Mouse (Mus musculus) right cerebral cortex, postnatal 10 days (tissue): Measurements from ENCODE around the gene Ppp6r1.
A peak's percentile ranks its signal among the peaks of the same experiment; 100 is the strongest.

Source experiments
- DNase-seq, 2 experiments: peaks; one replicate each; pipeline ENCODE4 v3.0.0; 2021; ENCODE audit warnings: low spot score in 2 of 2

Gene Ppp6r1

DNA sequence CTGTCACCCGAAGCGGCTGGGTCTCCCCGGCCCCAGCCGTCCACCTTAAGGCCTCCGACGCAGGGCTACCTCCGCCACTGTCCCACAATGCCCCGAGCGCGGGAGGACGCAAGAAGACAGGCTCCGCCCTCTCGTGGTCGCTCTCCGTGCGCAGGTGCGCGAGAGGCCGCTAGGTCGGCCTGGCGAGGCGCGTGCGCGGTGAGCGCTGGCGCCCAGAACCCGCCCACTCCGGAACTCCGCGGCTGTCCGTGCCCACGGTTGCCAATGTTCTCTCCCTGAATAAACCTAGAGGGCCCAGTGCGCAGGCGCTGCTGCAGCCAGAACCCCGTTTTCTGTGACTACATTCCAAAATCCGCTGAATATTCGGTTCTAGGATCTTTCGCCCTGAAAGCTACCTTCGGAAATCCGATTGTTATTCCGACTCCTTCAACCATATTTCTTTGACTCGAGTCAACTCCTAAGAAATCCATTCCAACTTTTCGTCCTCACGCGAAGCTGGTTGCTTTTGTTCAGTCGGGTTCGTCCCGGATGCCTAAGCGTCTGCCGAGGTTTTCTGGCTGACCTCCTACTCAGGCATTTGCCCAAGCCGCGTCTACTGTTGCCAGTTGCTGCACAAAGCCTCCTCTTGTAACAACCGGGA is at the start of gene Ppp6r1:
Gene Ppp6r1 (minus strand): TSS at position 108 of the 640 bp plus-strand sequence.
- DNase-seq: peak; percentile 98

DNA sequence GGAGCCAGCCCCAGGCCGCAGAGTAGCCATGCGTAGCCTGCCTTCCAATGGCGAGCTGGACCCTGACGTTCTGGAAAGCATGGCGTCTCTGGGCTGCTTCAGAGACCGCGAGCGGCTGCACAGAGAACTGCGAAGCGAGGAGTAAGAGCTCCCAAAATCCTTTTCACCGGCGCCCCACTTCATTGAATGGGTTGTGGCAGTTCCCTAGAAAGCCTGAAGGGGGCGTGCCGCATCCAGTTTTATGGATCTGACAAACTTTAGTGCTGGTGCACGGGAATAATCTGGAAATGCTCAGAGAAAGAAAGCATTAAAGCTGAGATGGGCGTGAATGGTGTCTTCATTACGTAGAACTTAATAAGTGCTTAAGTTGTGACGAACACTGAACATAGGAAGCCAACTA is 46.3 kb upstream of the Ppp6r1 start:
- peak in 1 of 2 experiments; percentile 57 for DNase-seq

DNA sequence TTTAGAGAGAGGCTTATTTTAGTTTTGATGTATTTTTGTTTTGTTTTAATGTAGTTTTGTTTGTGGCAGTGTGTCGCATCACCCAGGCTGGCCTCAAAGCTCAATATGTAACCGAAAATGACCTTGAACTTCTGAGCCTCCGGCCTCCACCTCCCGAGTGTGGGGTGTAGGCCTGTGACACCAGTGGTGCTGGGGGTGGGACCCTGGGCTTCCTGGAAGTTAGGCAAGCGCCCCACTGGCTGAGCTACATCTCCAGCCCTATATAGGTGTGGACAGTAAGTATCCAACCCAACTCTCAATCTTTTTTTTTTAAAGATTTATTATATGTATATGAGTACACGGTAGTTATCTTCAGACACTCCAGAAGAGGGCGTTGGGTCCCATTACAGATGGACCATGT is 44.4 kb upstream of the Ppp6r1 start:
- no peak for DNase-seq

DNA sequence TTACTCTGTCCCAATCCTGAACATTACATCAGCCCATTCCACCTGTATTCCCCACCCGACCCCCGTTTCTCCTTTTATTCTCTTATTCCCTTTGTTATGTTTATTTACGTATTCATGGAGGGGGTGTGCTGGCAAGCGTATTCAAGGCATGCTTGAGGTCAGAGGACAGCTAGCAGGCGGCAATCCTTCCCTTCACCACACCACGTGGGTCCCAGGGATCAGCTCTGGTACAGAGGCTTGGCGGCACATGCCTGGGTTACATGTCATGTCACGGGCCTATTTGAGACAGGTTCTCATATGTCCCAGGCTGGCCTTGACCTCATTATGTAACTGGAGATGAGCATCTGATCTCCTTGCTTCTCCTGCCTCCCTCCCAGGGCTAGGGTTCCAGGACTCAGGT is 43.5 kb upstream of the Ppp6r1 start:
- no peak for DNase-seq

DNA sequence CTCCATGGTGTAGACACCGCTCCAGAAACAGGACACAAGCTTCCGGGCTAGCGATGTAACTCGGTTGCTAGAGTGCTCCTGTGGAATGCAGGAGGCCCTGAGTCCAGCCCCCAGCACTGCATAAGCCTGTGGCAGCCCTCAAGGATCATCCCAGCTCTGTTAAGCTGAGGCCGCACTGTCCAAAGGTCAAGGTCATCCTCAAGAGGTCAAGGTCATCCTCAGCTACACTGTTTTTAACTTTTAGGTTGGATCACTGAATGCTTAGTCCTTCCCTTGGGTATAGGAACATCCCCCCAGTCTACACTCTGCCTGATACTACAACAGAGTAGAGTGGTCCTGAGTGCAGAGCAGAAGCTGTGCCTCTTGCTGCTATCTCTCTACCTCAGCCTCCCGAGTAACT is 34.2 kb upstream of the Ppp6r1 start:
- DNase-seq: no peak

DNA sequence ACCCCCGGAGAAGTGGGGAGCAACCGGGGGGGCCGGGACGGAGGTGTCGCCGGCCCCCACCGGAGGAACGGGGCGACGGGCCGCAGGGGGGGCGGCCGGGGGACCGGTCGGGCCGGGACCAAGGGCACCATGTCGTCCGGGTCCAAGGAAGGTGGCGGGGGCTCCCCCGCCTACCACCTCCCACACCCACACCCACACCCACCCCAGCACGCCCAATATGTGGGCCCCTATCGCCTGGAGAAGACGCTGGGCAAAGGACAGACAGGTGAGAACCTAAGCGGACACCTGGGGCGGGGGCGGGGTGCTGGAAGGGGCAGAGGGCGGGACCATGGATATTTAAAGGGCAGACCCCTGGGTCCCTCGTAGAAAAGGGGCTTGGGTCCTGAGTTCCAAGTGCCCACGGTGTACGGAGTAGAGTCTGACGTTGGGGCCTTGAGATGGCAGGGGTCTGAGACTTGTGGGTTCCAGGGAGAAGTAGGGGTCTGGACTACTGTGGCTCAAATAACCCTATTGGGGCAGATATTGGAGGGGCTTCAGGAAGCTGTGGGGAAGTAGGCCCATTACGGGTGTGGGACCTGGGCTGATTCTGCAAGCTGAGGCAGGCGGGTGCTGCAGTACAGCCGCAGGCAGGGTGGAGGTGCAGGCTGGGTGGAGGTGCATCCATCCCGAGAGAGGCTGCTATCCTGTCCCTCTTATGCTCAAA is 32.3 kb upstream of the Ppp6r1 start:
- DNase-seq: peak; percentile 52 to 55

DNA sequence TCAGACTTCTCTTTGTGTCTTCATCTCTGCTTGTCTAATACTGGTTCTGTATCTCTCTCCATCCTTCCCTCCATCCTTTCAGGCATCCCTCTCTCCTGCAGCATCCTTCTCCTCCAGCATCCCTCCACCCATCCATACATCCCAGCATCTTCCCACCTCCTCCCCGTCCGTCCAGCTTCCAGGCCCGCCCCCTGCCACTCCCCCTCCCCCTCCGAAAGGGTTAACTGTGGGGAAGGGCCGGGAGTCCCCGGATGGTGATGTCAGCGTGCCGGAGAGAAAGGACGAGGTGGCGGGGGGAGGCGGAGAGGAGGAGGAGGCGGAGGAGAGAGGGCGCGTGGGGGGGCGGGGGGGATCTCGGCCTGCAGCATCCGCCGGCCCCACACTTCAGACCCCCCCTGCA is 31.6 kb upstream of the Ppp6r1 start, which contains the start of gene Brsk1:
Gene Brsk1 (plus strand): TSS at position 218 of the 400 bp plus-strand sequence.
- peak; percentile 95 for DNase-seq

DNA sequence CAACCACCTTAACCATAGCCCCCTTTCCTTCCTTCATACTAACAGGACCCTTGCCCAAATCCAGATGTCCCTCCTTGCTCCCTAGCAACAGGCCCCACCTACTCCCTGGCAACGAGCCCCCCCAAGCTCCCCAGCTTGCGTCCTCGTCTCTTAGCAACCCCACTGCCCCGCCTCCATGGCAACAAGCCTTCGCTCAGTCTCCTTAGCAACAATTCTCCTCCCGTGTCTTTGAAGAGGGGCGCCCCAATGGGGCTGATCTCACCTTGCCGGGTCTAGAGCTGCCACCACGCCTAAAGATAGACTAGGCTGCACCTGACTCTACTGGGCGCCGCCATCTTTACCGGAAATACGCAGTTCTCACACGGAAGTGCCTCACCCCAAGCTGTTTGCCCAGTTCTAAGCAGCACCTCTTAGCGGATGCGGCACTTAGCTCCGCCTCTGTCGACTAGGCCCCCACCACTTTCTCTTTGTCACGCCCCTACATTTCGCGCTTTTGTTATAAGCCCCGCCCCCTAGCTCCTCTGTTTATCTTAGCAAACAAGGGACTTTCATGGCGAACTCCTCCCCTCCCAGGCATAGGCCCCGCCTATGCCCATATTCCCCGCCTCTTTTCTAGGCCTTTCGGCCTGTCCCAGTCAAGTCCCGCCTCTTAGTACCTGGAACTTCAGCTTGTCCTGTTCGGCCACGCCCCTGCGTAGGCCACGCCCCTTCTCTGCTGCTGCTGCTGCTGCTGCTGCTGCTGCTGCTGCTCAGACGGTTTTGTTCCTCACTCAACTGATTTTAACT is 26.0 kb upstream of the Ppp6r1 start, which contains the start of gene Hspbp1:
Gene Hspbp1 (minus strand): TSS at position 437 of the 786 bp plus-strand sequence.
- DNase-seq: peak; percentile 92 to 96

DNA sequence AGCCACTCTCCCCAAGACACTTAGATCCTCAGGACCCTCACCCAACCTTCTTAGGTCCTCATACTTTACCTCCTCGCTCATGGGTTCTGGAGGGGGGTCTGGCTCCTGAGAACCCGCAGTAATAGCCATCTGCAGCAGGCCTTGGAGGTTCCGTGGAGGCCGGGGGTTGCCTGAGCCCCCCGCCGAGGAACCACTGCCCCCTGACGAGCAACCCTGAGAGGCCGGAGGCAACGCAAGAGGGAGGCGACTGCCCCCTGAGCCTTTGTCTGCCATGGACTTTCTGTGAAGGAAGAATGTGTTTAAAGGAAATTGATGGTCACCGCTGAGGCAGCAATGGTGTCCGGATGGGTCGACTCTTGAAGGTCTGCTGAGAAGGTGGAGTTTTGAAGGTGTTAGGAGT is 25.4 kb upstream of the Ppp6r1 start:
- DNase-seq: peak in 1 of 2 experiments; percentile 37

DNA sequence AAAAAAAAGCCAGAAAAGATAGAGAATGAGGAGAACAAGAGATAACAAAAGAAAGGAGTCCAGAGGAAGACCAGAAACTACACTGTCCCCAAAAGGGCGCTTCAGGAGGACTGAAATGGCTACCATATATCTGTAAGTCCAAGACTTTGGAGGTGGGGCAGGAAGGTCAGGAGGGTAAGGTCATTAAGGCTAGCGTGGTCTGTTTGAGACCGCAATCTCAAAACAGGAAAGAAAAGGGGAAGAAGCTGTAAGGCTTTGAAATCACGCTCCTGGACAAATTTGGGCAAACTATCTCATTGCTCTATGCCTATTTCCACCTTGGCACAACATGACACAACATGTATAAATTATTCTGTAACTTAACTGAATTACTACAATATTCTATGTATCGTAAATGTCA is 24.5 kb upstream of the Ppp6r1 start:
- DNase-seq: no peak

DNA sequence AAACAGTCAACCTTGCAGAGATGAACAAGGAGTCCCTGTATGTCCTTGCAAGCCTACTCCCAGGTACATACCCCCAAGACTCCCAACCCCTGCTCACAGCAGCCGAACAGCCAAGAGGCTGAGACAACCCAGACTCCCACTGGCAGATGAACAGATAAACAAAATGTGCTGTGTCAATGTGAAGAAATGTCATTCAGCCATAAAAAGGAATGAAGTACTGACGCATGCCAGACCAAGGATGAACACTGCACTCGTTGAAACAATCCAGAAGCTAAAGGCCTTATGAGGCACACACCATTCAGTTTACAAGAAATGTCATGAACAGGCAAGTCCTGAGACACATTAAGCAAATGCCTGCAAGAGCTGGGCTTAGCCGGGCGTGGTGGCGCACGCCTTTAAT is 16.4 kb upstream of the Ppp6r1 start:
- DNase-seq: no peak

DNA sequence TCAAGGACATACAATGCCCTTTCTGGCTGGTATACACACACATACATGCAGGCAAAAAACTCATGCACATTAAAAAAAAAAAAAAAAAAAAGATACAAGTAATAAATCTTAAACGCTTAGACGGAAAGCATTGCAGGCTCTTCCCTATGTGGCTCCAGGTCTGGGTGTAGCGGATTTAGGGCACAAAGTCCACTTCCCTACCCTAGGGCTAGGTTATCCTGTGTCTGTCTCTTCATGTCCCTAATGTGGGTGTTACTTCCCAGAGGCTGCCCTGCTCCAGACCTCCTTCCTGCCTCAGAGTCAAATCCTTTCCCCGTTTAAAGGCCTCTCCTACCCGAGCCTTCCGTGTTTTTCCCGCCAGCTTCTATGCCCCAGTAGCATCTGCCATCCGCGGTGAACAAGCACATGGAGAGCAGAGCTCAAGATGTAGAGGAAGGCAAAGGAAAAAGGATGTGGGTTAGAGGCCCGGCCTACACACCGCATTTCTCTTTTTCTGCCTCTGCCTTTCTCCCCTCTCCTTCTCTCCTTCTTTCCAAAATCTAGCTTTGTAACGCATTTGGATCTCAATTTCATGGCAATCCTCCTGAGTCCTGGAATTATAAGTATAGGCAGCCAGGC is 15.4 kb upstream of the Ppp6r1 start:
- no peak for DNase-seq

DNA sequence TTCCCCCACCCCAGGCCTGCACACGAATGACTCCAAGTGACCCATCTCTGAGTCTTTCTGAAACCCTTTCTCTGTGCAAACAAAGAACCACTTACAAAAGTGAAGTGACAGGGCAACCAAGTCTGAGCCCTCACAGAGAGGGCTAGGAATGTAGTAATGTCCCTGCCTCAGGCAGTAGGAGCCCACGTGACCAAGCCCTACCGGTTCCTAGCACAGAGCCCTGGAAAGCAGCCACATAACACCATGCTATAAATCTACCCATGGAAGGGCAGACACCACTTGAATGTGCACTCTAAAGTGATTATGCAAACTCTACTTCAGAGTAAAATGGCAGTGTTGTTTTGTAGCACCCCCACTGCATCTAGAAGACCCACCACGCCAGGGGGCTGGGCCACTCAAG is 13.1 kb upstream of the Ppp6r1 start:
- DNase-seq: peak in 1 of 2 experiments; percentile 11

DNA sequence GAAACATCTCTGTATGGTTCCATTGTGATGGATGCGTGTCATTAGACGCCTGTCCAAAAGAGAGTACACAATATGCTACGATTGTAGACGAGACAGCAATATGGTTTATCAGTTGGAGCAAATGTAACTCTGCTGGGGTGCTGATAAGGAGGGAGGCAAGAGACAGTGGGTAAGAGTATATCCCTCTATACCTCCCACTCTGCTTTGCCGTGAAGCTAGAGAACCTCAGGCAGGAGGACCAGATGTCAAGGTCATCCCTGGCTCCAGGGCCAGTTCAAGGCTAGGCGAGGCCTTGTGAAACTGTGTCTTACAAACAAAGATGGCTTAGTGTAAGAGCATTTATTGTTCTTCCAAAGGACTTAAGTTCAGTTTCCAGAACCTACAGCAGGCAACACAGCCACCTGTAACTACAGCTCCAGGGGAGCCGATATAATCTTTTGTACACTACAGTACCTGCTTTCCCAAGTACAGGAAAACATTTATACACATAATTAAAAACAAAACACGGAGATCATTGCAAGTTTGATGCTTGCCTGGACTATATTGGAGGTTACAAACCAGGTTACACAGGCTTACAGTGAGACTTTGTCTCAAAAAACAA is 11.9 kb upstream of the Ppp6r1 start:
- DNase-seq: peak in 1 of 2 experiments; percentile 6

DNA sequence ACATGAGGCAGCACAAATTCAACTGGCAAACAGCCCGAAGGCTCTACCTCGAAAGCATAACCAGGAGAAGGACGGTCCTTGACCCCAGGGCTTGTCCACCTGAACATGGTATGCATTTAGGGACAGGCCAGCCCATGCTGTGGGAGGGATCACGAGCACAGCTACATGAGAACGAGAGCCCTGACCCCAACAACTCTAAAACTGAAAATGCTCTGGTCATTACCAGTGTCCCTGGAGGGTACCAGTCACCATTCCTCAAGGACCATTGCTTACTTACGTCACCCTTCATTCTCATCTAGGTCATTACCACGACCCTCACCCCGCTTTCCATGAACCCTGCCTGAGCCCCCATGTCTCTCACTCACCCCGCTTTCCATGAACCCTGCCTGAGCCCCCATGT is 10.3 kb upstream of the Ppp6r1 start:
- no peak for DNase-seq

DNA sequence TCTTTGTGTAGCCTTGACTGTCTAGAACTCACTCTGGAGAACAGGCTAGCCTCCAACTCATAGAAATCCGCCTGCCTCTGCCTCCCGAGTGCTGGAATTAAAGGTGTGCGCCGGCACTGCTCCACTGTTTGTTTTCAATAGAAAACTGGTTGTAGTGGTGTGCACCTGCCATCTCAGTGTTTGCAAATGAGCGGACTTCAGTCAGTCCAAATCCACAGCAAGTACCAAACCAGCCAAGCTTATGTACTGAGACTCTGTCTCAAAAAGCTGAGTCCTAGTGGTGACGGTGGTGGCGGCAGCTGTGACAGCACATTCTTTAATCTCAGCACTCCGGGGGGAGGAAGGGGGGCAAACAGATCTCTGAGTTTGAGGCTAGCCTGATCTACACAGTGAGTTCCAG is 9.7 kb upstream of the Ppp6r1 start:
- DNase-seq: no peak

DNA sequence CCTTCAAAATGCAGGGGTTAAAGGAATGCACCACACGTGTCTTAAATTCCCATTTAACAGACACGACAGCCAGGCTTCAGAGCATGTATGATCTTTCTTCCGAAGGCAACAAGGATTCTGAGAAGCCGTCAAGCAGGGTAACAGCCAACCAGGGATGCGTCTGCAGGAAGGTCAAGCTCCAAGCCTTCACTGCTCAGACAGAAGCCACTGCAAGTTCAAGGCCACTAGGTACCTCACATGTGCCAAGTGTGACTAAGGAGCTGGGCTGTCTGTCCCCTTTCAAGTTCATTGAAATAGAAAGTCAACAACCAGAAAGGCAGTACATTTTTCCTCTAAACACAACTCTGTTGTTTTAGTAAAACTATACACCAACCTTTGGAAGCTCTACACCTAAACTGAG is 8.1 kb upstream of the Ppp6r1 start:
- no peak for DNase-seq

DNA sequence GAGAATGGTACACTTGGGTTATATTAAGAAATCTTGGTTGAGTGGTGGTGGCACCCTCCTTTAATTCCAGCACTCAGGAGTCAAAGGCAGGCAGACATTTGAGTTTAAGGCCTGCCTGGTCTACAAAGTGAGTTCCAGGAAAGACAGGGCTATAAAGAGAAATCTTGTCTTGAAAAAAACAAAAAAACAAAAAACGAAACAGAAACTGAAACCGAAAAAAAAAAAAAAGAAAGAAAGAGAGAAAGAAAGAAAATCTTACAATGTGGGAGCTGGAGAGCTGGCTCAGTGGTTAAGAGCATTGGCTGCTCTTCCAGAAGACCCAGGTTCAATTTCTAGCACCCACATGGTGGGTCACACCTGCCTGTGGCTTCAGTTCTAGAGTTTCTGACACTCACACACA is 4.9 kb upstream of the Ppp6r1 start:
- DNase-seq: no peak

DNA sequence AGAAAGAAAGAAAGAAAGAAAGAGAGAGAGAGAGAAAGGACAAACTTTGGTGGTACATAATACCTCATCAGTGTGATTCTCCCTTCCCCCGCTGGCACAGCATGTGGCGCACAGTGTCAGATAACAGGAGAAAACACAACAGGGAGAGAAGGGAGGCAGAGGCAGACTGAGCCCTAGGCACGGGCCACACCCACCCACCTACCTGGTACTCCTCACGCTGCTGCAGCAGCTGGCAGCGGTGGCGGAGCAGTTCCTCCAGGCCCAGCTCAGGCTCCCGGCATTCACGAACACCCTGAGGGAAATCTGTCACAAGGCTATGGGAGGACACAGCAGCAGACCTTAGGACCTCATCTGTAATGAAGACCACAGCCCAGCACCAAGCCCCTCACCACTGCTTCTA is 4.4 kb upstream of the Ppp6r1 start:
- no peak for DNase-seq

DNA sequence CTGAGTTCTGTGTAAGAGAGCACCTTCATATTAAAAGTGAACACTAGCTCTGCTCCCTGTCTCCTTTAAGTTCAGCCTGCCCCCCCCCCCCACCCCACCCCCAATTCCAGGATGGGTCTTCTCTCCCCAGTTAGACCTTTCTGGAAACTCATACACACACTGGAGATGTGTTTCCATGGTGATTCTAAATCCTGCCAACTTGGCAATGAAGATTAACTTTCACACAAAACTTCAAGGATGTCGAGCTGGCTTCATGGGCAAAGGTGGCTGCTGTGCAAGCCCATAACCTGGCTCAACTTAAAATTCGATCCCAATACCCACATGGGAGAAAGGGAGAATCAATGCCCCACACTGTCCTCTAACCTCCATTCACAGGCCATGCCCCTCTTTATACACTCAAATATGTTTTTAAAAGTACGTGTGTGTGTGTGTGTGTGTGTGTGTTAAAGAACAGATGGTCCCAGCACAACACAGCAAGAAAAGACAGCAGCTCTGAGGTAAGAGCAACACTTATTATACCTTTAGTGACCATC is 1.2 kb upstream of the Ppp6r1 start:
- no peak for DNase-seq

DNA sequence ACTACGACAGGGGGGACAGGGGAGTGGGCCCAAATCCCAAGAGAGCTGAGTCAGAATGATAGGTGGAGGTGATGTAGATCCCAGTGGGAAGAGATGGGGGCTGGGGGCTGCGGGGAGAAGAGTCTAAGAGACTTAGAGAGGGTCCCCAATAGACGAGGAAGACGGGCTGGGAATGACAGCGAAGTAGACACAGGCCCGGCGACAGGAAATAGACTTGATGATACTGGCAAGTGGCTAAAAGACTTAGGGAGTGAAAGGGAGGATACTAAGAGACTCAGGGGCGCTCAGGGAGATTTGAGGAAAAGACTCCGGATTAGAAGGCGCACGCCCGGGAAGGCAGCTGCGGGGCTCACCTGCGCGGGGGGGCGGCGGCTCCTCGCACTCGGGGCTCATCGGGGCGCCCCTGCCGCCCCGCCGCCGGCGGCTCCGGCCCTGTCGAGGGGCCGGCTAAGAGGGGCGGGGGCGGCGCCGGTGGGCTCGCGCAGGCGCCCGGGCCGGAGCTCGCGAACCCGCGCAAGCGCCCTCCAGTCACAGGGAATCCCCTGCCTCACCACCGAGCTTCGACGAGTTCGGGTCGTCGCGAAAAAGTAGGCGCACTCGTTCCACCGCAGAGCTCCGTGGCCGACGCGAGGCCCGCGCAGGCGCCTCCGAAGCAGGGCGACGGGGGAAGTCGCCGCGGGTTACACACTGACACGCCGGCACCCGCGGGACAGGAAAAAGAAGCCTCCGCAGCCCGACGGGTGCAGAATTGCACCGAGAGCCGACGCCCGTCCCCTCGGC is 501 bp downstream of the Ppp6r1 start:
- DNase-seq: peak; percentile 77 to 79
